Mouse (Mus musculus): Measurements from ENCODE around the gene Hnrnpll. TPM values are rescaled to one million over a fixed set of nuclear protein-coding genes. Genes with fewer than 3 reads are reported as not detected.

Hnrnpll gene
- polyA plus RNA-seq, 1 experiment, result 77.4 TPM

DNA sequence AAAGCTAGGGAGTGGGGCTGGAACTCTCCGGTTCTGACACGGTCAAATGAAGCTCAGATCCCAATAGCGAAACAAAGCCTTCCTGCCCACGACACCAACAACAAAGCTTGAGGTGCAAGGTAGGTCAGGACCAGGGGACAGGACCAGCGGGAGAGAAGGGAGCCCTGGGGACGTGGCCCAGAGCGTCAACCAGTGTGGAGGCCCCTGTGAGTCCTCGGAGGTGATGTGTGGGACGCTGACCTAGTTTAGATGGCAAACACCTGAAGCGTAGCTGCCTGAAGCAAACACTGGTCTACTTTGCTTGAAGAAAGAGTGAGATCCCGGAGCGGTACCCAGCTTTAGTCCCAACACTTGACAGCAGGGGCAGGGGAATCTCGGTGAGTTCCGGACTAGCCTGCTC, 62.5 kb downstream of the Hnrnpll start:
- Histone ChIP-seq H3K9me3 (replicated peaks; ENCODE audit: control insufficient read depth, insufficient read depth, low read length, poor library complexity, severe bottlenecking) (no peaks in the 10 kb centered on the region; the same call in 1 of the 2 replicates), H3K36me3 (ENCODE audit: control insufficient read depth, insufficient read depth, low read length, poor library complexity, severe bottlenecking) (no peaks in the 10 kb centered on the region), H3K4me1 (ENCODE audit: control insufficient read depth, insufficient read depth, low read length) (peaks cover 2% of the 10 kb centered on the region)

DNA sequence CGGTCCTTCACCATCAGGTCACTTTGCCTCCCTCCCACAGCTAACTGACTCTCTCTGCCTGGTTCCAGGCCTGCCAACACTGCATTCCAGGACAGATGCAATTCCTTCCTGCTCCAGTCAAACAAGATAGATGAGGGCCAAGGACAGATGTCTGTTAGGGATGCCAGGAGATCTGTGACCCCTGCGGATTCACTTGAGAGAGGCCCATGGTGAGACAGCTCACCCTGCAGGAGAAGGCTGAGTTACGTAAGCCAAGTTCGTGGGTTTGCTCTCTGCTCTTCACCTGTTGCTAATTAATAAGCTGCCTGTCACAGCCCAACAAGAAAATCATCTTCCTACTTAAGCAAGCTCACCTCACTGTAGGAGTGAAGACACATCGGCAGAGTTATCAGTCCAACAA, 63.1 kb downstream of the Hnrnpll start:
- Histone ChIP-seq H3K9me3 (replicated peaks; ENCODE audit: control insufficient read depth, insufficient read depth, low read length, poor library complexity, severe bottlenecking) (no peaks in the 10 kb centered on the region; the same call in 1 of the 2 replicates), H3K27me3 (ENCODE audit: control insufficient read depth, insufficient read depth, low read length, poor library complexity, severe bottlenecking) (no peaks in the 10 kb centered on the region; the same call in 1 of the 2 replicates), H3K36me3 (ENCODE audit: control insufficient read depth, insufficient read depth, low read length, poor library complexity, severe bottlenecking) (no peaks in the 10 kb centered on the region), H3K27ac (ENCODE audit: insufficient read depth, low read length) (no peak overlapping the region), H3K4me3 (ENCODE audit: low read depth, low read length) (no peak overlapping the region), H3K4me1 (ENCODE audit: control insufficient read depth, insufficient read depth, low read length) (no peaks in the 10 kb centered on the region), H3K9ac (ENCODE audit: low read depth, poor library complexity, severe bottlenecking) (no peak overlapping the region)
- TF ChIP-seq EP300 (IDR thresholded peaks at IDR 0.05; ENCODE audit: insufficient read depth, low read depth, low read length) (no peak), CTCF (IDR thresholded peaks at IDR 0.05; ENCODE audit: low read depth, low read length) (no peak), POLR2A (IDR thresholded peaks at IDR 0.05; ENCODE audit: insufficient read depth, low read length) (no peak)

More for the DNA sequence above, 62.5 kb downstream of the Hnrnpll start:
- no peak for TF ChIP-seq POLR2A (IDR thresholded peaks at IDR 0.05; ENCODE audit: insufficient read depth, low read length)
- TF ChIP-seq CTCF (IDR thresholded peaks at IDR 0.05; ENCODE audit: low read depth, low read length), result no peak
- no peak for TF ChIP-seq EP300 (IDR thresholded peaks at IDR 0.05; ENCODE audit: insufficient read depth, low read depth, low read length)
- Histone ChIP-seq H3K27ac (ENCODE audit: insufficient read depth, low read length) (no peak overlapping the region), H3K4me3 (ENCODE audit: low read depth, low read length) (no peak overlapping the region), H3K9ac (ENCODE audit: low read depth, poor library complexity, severe bottlenecking) (no peak overlapping the region), H3K27me3 (ENCODE audit: control insufficient read depth, insufficient read depth, low read length, poor library complexity, severe bottlenecking) (no peaks in the 10 kb centered on the region; the same call in 1 of the 2 replicates)

DNA sequence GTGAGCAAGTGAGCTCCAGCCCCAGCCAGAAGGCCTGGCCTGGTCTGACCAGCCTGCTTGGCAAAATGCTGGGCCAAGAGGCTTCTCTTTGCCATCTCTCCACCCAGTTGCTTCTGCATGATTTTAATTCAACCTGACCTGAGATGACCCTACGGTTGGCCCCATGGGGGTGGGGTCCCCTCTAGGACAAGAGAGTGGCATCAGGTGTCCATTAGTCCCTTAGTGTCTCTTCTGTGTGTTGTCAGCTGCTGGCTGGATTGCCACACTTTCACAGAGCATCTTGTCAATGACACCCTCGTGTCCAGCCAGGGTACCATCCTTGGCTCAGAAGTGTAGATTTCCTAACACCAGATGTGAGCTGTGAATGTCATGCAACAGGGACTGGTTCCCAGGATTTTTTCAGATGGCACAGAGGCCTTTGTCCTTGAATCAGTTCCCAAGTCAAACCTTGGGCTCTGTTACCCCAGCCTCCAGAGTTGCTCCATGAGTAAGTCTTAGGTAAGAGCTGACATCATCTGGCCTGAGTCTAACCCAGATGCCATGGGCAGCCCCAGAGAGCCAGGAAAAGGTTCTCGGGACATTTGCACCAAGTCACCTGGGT, 66.9 kb downstream of the Hnrnpll start:
- Histone ChIP-seq H3K36me3 (ENCODE audit: control insufficient read depth, insufficient read depth, low read length, poor library complexity, severe bottlenecking) (no peaks in the 10 kb centered on the region), H3K27ac (ENCODE audit: insufficient read depth, low read length) (no peak overlapping the region), H3K4me1 (ENCODE audit: control insufficient read depth, insufficient read depth, low read length) (no peaks in the 10 kb centered on the region), H3K9ac (ENCODE audit: low read depth, poor library complexity, severe bottlenecking) (no peak overlapping the region), H3K4me3 (ENCODE audit: low read depth, low read length) (no peak overlapping the region), H3K9me3 (replicated peaks; ENCODE audit: control insufficient read depth, insufficient read depth, low read length, poor library complexity, severe bottlenecking) (no peaks in the 10 kb centered on the region), H3K27me3 (ENCODE audit: control insufficient read depth, insufficient read depth, low read length, poor library complexity, severe bottlenecking) (no peaks in the 10 kb centered on the region)
- TF ChIP-seq CTCF (IDR thresholded peaks at IDR 0.05; ENCODE audit: low read depth, low read length) (no peak), EP300 (IDR thresholded peaks at IDR 0.05; ENCODE audit: insufficient read depth, low read depth, low read length) (no peak), POLR2A (IDR thresholded peaks at IDR 0.05; ENCODE audit: insufficient read depth, low read length) (no peak)

DNA sequence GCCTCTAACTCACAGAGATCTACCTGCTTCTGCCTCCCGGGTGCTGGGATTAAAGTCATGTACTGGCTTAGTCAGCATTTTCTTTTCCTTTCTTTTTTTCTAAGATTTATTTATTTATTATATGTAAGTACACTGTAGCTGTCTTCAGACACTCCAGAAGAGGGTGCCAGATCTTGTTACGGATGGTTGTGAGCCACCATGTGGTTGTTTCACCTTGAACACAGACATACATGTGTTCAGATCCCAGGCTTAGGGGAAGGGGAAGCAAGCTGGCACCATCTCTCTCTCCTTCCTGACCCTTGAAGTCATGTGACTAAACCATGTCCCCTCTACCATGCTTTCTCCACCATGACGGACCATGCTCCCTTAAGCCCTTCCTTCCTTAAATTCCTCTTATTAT, 70.0 kb downstream of the Hnrnpll start:
- Histone ChIP-seq H3K27me3 (ENCODE audit: control insufficient read depth, insufficient read depth, low read length, poor library complexity, severe bottlenecking) (no peaks in the 10 kb centered on the region), H3K9me3 (replicated peaks; ENCODE audit: control insufficient read depth, insufficient read depth, low read length, poor library complexity, severe bottlenecking) (no peaks in the 10 kb centered on the region), H3K9ac (ENCODE audit: low read depth, poor library complexity, severe bottlenecking) (no peak overlapping the region), H3K4me3 (ENCODE audit: low read depth, low read length) (no peak overlapping the region), H3K27ac (ENCODE audit: insufficient read depth, low read length) (no peak overlapping the region), H3K36me3 (ENCODE audit: control insufficient read depth, insufficient read depth, low read length, poor library complexity, severe bottlenecking) (no peaks in the 10 kb centered on the region), H3K4me1 (ENCODE audit: control insufficient read depth, insufficient read depth, low read length) (no peaks in the 10 kb centered on the region)
- no peak for TF ChIP-seq CTCF (IDR thresholded peaks at IDR 0.05; ENCODE audit: low read depth, low read length)
- TF ChIP-seq EP300 (IDR thresholded peaks at IDR 0.05; ENCODE audit: insufficient read depth, low read depth, low read length), result no peak
- no peak for TF ChIP-seq POLR2A (IDR thresholded peaks at IDR 0.05; ENCODE audit: insufficient read depth, low read length)

DNA sequence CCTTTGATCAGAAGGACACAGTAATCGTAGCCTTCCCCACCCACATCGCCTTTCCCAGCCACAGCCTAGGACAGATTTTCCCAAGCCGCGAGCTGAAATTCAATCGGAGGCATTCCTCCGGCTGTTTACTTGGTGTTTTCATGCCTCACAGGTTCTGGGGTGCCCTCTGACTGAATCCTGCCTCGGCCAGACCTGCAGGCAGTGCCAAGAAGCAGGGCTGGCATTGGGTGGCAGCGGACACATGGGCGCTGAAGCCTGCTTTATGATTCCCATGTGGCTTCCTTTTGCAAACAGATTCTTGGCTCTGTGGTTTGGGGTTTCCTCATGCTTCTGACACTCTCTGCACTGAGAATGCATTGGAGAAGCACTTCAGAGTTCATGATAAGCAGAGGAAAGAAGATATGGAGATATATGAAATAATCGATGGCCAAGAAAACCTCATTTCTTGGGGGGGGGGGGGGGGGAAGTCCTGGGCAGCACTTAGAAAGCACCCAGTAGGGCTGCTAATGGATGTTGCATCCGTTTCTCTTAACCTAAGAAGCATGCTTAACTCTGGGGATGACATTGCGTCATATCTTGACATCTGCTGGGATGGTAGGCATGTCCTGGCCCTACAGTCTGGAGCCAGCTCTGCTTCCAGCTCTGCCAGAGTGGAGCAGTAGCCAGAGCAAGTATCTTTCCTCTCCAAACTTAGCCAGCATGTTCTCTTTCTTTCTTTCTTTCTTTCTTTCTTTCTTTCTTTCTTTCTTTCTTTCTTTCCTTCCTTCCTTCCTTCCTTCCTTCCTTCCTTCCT, 70.8 kb downstream of the Hnrnpll start:
- no peak overlapping the region for H3K9ac ChIP-seq (ENCODE audit: low read depth, poor library complexity, severe bottlenecking)
- H3K4me1 ChIP-seq (ENCODE audit: control insufficient read depth, insufficient read depth, low read length), result no peaks in the 10 kb centered on the region
- H3K27me3 ChIP-seq (ENCODE audit: control insufficient read depth, insufficient read depth, low read length, poor library complexity, severe bottlenecking), result no peaks in the 10 kb centered on the region
- no peak overlapping the region for H3K27ac ChIP-seq (ENCODE audit: insufficient read depth, low read length)
- TF ChIP-seq EP300 (IDR thresholded peaks at IDR 0.05; ENCODE audit: insufficient read depth, low read depth, low read length) (no peak), POLR2A (IDR thresholded peaks at IDR 0.05; ENCODE audit: insufficient read depth, low read length) (no peak), CTCF (IDR thresholded peaks at IDR 0.05; ENCODE audit: low read depth, low read length) (no peak)
- no peaks in the 10 kb centered on the region for H3K36me3 ChIP-seq (ENCODE audit: control insufficient read depth, insufficient read depth, low read length, poor library complexity, severe bottlenecking)
- H3K4me3 ChIP-seq (ENCODE audit: low read depth, low read length), result no peak overlapping the region
- H3K9me3 ChIP-seq (replicated peaks; ENCODE audit: control insufficient read depth, insufficient read depth, low read length, poor library complexity, severe bottlenecking), result no peaks in the 10 kb centered on the region

DNA sequence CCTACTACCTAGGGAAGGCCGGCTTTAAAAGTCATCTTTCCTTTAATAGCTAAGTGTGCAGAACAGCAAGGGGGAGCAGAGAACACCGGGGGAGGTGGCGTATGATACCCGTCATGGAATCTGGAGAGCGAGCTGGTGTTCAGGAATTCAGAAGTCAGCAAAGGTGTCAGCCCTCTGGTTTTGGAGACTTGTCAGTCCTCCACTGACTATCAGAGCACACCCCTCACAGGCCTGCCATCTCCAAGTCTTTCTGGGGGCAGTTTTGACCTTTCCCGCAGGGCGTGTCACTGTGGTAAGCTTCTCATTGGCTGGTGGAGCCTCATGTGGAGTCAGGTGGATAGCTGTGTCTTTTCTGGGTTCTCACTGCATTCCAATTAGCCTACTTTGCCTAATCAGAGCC, 72.0 kb downstream of the Hnrnpll start:
- Histone ChIP-seq H3K27ac (ENCODE audit: insufficient read depth, low read length) (no peak overlapping the region), H3K4me3 (ENCODE audit: low read depth, low read length) (no peak overlapping the region), H3K4me1 (ENCODE audit: control insufficient read depth, insufficient read depth, low read length) (no peaks in the 10 kb centered on the region), H3K27me3 (ENCODE audit: control insufficient read depth, insufficient read depth, low read length, poor library complexity, severe bottlenecking) (no peaks in the 10 kb centered on the region), H3K9ac (ENCODE audit: low read depth, poor library complexity, severe bottlenecking) (no peak overlapping the region), H3K36me3 (ENCODE audit: control insufficient read depth, insufficient read depth, low read length, poor library complexity, severe bottlenecking) (no peaks in the 10 kb centered on the region), H3K9me3 (replicated peaks; ENCODE audit: control insufficient read depth, insufficient read depth, low read length, poor library complexity, severe bottlenecking) (no peaks in the 10 kb centered on the region)
- no peak for TF ChIP-seq CTCF (IDR thresholded peaks at IDR 0.05; ENCODE audit: low read depth, low read length)
- TF ChIP-seq POLR2A (IDR thresholded peaks at IDR 0.05; ENCODE audit: insufficient read depth, low read length), result no peak
- TF ChIP-seq EP300 (IDR thresholded peaks at IDR 0.05; ENCODE audit: insufficient read depth, low read depth, low read length), result no peak

Measured in ES-Bruce4 (cell line).